Mouse (Mus musculus) stomach, embryonic 16.5 days (tissue): ENCODE data around the gene Ddit4l. TPM values are rescaled to one million over a fixed set of nuclear protein-coding genes. Genes with fewer than 3 reads are reported as not detected.
"Not testable (repeated sequence)": the region's sequence is repeated elsewhere in the genome, so short reads cannot be mapped to it uniquely, and the experiment has no call there.

Experiments used
- ATAC-seq: fragments of 200-750 bp; cut with Nextera tagmentation; 2 replicates; pipeline ENCODE4 v1.8.0; 2017; ENCODE audit warnings: moderate number of reproducible peaks, moderate TSS enrichment; ENCODE audit not compliant: insufficient read depth, low FRiP score
- H3K27ac ChIP-seq: fragments of 300-500 bp; sonication (generic); 2 replicates; pipeline ENCODE4 v1.5.1; 2014; ENCODE audit warnings: low read length
- H3K27me3 ChIP-seq: fragments of 300-500 bp; sonication (generic); 2 replicates; pipeline ENCODE4 v1.6.1; 2014; ENCODE audit warnings: low read length, control low read depth, mixed read lengths; ENCODE audit not compliant: control insufficient read depth, insufficient read depth
- H3K36me3 ChIP-seq: fragments of 300-500 bp; sonication (generic); 2 replicates; pipeline ENCODE4 v1.6.1; 2014; ENCODE audit warnings: low read length; ENCODE audit not compliant: control insufficient read depth, insufficient read depth
- H3K4me1 ChIP-seq: fragments of 300-500 bp; sonication (generic); 2 replicates; pipeline ENCODE4 v1.6.1; 2014; ENCODE audit warnings: low read length, control low read depth, mixed read lengths; ENCODE audit not compliant: control insufficient read depth, insufficient read depth
- H3K4me2 ChIP-seq: fragments of 300-500 bp; sonication (generic); 2 replicates; pipeline ENCODE4 v1.6.1; 2014; ENCODE audit warnings: low read depth, low read length, mixed read lengths
- H3K4me3 ChIP-seq: fragments of 300-500 bp; sonication (generic); replicated peaks from 2 replicates; pipeline ENCODE4 v1.5.1; 2014; ENCODE audit warnings: mild to moderate bottlenecking, low read length
- H3K9ac ChIP-seq: fragments of 300-500 bp; sonication (generic); 2 replicates; pipeline ENCODE4 v1.6.1; 2014; ENCODE audit warnings: low read length
- H3K9me3 ChIP-seq: fragments of 300-500 bp; sonication (generic); replicated peaks from 2 replicates; pipeline ENCODE4 v1.6.1; 2016; ENCODE audit warnings: low read length, control low read depth; ENCODE audit not compliant: control insufficient read depth
- WGBS: fragments of 180-500 bp; shearing (Covaris S2); extraction: QIAGEN DNeasy Blood & Tissue Kit; methylation state at CpG from one replicate; pipeline ENCODE4 v1.1.7; 2014; 5-methylcytosine and 5-hydroxymethylcytosine counted together
- polyA plus RNA-seq: library from polyadenylated mRNA; unstranded; fragments of >200 nt; fragmentation: Nextera tagmentation; extraction: Ambion mirVana; gene quantifications from 2 replicates; pipeline ENCODE4 v1.2.1, GENCODE M21; 2015

Gene Ddit4l
- polyA plus RNA-seq, 1 experiment from 2014 or later = 8.1 TPM

DNA sequence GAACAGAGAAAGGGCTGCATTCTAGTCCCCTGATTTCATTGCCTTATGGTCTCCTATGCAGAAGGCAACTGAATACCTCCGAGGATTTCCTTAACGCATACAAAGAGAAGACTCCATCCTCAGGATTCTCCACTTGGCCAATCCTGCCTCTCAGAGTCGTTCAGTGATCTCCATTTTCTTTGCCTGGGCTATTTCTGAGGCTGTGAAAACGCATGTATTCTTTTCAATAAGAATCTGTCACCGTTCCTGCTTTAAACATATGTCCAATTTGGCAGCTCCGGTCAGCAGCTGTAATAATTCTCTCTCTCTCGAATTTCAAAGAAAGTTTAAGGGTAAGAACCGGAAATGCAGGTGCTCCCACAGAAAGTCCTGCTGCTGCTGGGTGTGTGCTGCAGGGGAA lies 20.7 kb downstream of the Ddit4l start:
- 43% methylated on average over 8 of the region's 8 CpGs for WGBS
- H3K9me3 ChIP-seq = no peaks in the 10 kb centered on the region
- no peaks in the 10 kb centered on the region for H3K27me3 ChIP-seq
- H3K4me1 ChIP-seq = no peaks in the 10 kb centered on the region
- H3K4me3 ChIP-seq = no peak overlapping the region
- H3K27ac ChIP-seq = no peak overlapping the region
- H3K36me3 ChIP-seq = no peaks in the 10 kb centered on the region
- no peak overlapping the region for H3K9ac ChIP-seq
- H3K4me2 ChIP-seq = no peak overlapping the region
- no peak for ATAC-seq

DNA sequence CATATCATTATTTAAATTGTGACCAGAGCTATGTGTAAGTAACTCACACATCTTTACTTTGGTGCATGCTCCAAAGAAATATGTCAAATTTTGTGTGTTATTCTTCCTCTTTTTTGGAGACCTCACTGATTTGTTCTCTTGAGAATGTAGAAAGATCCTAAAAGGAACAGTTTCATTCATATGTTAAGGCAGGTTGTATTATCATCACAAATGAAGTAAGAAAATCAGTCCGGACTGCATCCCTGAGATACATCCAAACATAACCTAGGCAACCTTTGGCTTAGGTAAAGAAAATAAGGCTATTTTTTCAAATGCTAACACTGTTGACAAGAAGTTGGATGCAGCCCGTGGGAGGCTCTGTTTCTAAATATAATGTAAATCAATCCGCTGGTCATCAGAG lies 21.2 kb downstream of the Ddit4l start:
- H3K27me3 ChIP-seq = no peaks in the 10 kb centered on the region
- no peak overlapping the region for H3K9ac ChIP-seq
- H3K4me3 ChIP-seq = no peak overlapping the region
- H3K4me1 ChIP-seq = no peaks in the 10 kb centered on the region
- no peak overlapping the region for H3K27ac ChIP-seq
- H3K4me2 ChIP-seq = no peak overlapping the region
- ATAC-seq = no peak
- no peaks in the 10 kb centered on the region for H3K36me3 ChIP-seq
- H3K9me3 ChIP-seq = no peaks in the 10 kb centered on the region
- WGBS = 64% methylated on average over 3 of the region's 3 CpGs

DNA sequence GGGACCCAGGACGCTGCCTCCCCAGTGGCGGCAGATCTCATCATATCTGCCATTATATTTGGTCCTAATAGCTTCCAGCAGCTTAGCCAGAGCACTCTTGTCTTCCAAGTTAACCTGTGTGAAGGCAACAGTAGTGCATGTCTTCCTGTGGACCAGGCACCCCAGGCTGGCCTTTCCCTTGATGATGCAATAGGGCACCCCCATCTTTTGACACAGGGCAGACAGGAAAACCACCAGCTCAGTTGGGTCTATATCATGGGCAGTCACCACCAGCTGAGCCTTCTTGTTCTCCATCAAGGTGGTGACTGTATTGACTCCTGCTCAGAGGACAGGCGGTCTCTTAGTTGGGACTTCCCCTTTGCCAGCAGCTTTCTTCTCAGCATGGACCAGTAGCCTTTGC lies 22.7 kb downstream of the Ddit4l start:
- Histone ChIP-seq H3K9ac (no peak overlapping the region), H3K4me2 (no peak overlapping the region), H3K27ac (no peak overlapping the region), H3K36me3 (no peaks in the 10 kb centered on the region), H3K9me3 (no peaks in the 10 kb centered on the region), H3K27me3 (no peaks in the 10 kb centered on the region), H3K4me3 (no peak overlapping the region), H3K4me1 (no peaks in the 10 kb centered on the region)
- WGBS = 89% methylated on average over 3 of the region's 3 CpGs
- no peak for ATAC-seq

DNA sequence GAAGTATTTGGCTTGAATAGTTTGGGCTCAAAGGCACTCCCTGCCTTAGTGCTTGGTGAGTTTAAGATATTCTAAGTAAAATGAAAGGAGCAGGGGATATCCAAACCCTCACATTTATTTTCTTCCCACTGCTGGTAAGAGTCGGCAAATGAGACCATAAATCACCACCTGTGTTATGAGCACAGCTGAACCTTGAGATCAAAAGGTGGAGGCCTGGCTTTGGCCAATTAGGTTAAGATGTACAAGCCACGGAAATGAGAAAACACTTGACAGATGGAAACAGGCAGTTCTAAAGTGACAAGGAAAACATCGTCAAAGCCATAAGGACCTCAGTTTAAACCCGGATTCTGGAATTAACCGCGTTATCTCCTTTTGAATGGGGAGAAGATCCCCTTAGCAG lies 23.5 kb downstream of the Ddit4l start:
- Histone ChIP-seq H3K9ac (no peak overlapping the region), H3K27me3 (no peaks in the 10 kb centered on the region), H3K4me1 (no peaks in the 10 kb centered on the region), H3K4me2 (no peak overlapping the region), H3K27ac (no peak overlapping the region), H3K9me3 (no peaks in the 10 kb centered on the region), H3K4me3 (no peak overlapping the region), H3K36me3 (no peaks in the 10 kb centered on the region)
- no peak for ATAC-seq
- 60% methylated on average over 6 of the region's 6 CpGs for WGBS

DNA sequence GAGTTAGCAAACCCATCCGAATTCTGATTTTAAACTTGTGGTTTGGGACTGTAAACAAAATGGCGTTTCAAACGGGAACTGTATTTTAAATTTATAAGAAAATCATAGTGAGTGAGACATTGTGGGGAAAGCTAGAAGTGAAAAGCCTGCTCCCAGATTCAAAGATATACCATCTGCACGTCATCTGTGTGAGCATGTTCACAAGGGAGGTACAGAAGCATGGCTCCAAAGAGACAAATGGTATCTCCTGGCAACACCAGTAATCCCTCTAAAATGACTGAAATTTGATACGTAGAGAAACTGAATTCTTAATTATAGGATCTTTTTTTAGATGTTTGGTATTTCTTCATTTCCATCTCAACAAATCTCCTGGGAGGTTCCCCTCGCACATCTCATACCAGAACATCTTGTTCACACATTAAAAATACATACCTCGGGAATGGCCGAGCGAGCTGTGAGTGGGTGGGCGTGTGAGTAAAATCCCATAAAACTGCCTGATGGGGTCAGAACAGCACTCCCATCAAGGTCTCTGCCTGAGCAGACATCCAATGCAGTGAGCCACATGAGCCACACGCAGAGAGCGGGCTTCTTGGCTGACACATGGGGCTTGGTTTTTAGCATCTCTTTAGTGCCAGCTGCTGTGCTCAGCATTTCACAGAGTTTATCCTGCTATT lies 26.2 kb downstream of the Ddit4l start:
- Histone ChIP-seq H3K27me3 (no peaks in the 10 kb centered on the region), H3K36me3 (no peaks in the 10 kb centered on the region), H3K4me1 (no peaks in the 10 kb centered on the region), H3K4me2 (no peak overlapping the region), H3K4me3 (no peak overlapping the region), H3K9me3 (no peaks in the 10 kb centered on the region), H3K27ac (no peak overlapping the region), H3K9ac (no peak overlapping the region)
- no peak for ATAC-seq
- 71% methylated on average over 12 of the region's 12 CpGs for WGBS

DNA sequence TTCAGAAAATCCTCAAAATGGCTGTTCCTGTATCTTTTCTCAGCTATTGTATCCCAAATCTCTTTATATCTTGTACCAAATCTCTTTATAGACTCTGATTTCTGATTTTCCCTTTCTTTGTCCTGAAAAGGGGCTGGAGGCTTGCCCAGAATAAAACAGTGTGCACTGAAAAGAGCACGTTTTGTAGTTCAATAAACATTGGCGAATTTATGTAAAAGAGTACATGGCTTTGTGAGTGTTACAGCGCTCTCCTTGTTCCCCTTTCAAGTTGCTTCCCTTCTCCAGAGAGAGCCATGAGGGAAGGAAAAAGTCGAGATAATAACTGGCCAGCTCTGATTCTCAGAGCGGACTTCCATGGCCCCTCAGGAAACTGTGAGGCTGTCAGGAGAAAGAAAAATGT lies 27.7 kb downstream of the Ddit4l start:
- no peaks in the 10 kb centered on the region for H3K9me3 ChIP-seq
- no peak overlapping the region for H3K4me3 ChIP-seq
- 60% methylated on average over 5 of the region's 5 CpGs for WGBS
- H3K4me1 ChIP-seq = no peaks in the 10 kb centered on the region
- ATAC-seq = no peak
- H3K36me3 ChIP-seq = no peaks in the 10 kb centered on the region
- no peak overlapping the region for H3K4me2 ChIP-seq
- no peak overlapping the region for H3K27ac ChIP-seq
- H3K27me3 ChIP-seq = no peaks in the 10 kb centered on the region
- H3K9ac ChIP-seq = no peak overlapping the region

DNA sequence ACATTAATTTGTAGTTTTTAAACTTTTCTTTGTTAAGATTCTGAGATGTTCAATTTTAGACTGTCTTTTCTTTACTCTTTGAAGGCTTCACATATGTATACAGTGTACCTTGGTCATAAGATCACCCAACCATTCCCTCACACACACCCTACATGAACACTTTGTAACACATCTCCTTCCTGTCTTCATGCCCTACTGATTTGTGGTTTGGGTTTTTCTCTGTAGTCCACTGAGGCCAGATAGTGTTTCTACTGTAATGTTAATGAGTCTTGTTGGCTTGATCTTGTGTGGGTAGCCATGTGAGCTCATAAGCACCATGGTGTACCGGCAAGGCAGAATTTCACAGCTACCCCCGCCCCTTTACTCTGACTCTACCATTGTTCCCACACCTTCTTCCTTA lies 31.4 kb downstream of the Ddit4l start:
- Histone ChIP-seq H3K4me3 (no peak overlapping the region), H3K9me3 (no peaks in the 10 kb centered on the region), H3K27me3 (no peaks in the 10 kb centered on the region), H3K4me2 (no peak overlapping the region), H3K36me3 (no peaks in the 10 kb centered on the region), H3K4me1 (no peaks in the 10 kb centered on the region), H3K9ac (no peak overlapping the region), H3K27ac (no peak overlapping the region)
- ATAC-seq = no peak
- WGBS = 89% methylated on average over 2 of the region's 2 CpGs

DNA sequence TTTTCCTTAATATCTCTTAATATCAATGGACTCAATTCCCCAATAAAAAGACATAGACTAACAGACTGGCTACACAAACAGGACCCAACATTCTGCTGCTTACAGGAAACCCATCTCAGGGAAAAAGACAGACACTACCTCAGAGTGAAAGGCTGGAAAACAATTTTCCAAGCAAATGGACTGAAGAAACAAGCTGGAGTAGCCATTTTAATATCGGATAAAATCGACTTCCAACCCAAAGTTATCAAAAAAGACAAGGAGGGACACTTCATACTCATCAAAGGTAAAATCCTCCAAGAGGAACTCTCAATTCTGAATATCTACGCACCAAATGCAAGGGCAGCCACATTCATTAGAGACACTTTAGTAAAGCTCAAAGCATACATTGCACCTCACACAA lies 49.8 kb downstream of the Ddit4l start, which contains the start of gene Gm21962:
Gene Gm21962 (plus strand): TSS at position 301 of the 400 bp plus-strand sequence.
- not testable (repeated sequence) for H3K4me3 ChIP-seq, H3K9ac ChIP-seq, H3K27ac ChIP-seq, H3K36me3 ChIP-seq, H3K27me3 ChIP-seq, ATAC-seq, H3K9me3 ChIP-seq, H3K4me2 ChIP-seq, H3K4me1 ChIP-seq
- WGBS = no CpG with 5 or more reads among the region's 3 CpGs
